8 mouse cellular contexts compared by ENCODE assay signal in genomic region chr14:14345113-14345871, GRCm38 (mm10). TPM values are rescaled to one million over a fixed set of nuclear protein-coding genes. Genes with fewer than 3 reads are reported as not detected.
DNase-seq lines count a peak whose midpoint lies in the region; ATAC-seq and TF ChIP-seq lines count a peak whose summit lies in the region.

No protein-coding gene starts in this region.

- H3K9ac ChIP-seq in heart, embryonic 11.5 days (ENCODE audit: low read depth, low read length), result peak overlapping the region; percentile 74
- H3K9ac ChIP-seq in kidney, embryonic 16.5 days (replicated peaks; ENCODE audit: low read length), result peak overlapping the region; percentile 76
- peak overlapping the region; percentile 62 for H3K9ac ChIP-seq in liver, embryonic 11.5 days (ENCODE audit: low read depth, low read length)

- ATAC-seq in erythroid progenitor cell, adult 5-6 weeks (replicated peaks; ENCODE audit: low FRiP score, poor library complexity, severe bottlenecking), result peak; percentile 65
- peak; percentile 79 for ATAC-seq in heart, embryonic 11.5 days (replicated peaks; ENCODE audit: insufficient number of reproducible peaks, low FRiP score, low TSS enrichment)
- peak; percentile 85 for ATAC-seq in kidney, embryonic 16.5 days (ENCODE audit: low FRiP score, low TSS enrichment)
- ATAC-seq in liver, embryonic 11.5 days (replicated peaks; ENCODE audit: low FRiP score), result peak; percentile 80

- peak overlapping the region; percentile 74 for H3K27ac ChIP-seq in heart, embryonic 11.5 days (ENCODE audit: low read depth, low read length)
- peak overlapping the region; percentile 74; the same call in 1 of the 2 replicates for H3K27ac ChIP-seq in kidney, embryonic 16.5 days (ENCODE audit: low read length)
- H3K27ac ChIP-seq in liver, embryonic 11.5 days (ENCODE audit: low read depth, low read length), result peak overlapping the region; percentile 74

- H3K4me2 ChIP-seq in heart, embryonic 11.5 days, result peak overlapping the region; percentile 82
- peak overlapping the region; percentile 86 for H3K4me2 ChIP-seq in kidney, embryonic 16.5 days (replicated peaks; ENCODE audit: low read depth, low read length)
- peak overlapping the region; percentile 88 for H3K4me2 ChIP-seq in liver, embryonic 11.5 days
- peak overlapping the region; percentile 95 for H3K4me2 ChIP-seq in myocyte (ENCODE audit: low read depth)

- H3ac ChIP-seq in myocyte (ENCODE audit: control insufficient read depth, insufficient read length), result peak overlapping the region; percentile 53

- H3K27me3 ChIP-seq in heart, embryonic 11.5 days (ENCODE audit: control insufficient read depth, insufficient read depth, low read length), result no peaks in the 10 kb centered on the region
- no peaks in the 10 kb centered on the region for H3K27me3 ChIP-seq in kidney, embryonic 16.5 days (ENCODE audit: insufficient read depth, low read length)
- H3K27me3 ChIP-seq in liver, embryonic 11.5 days (replicated peaks; ENCODE audit: control insufficient read depth, insufficient read depth, low read length), result no peaks in the 10 kb centered on the region
- no peaks in the 10 kb centered on the region for H3K27me3 ChIP-seq in myocyte (ENCODE audit: control insufficient read depth, insufficient read depth, insufficient read length)

- H3K36me3 ChIP-seq in heart, embryonic 11.5 days (ENCODE audit: control insufficient read depth, insufficient read depth, low read length), result peaks cover 4% of the 10 kb centered on the region
- peaks cover 18% of the 10 kb centered on the region; the same call in 1 of the 2 replicates for H3K36me3 ChIP-seq in kidney, embryonic 16.5 days (ENCODE audit: insufficient read depth, low read length)
- peaks cover 4% of the 10 kb centered on the region for H3K36me3 ChIP-seq in liver, embryonic 11.5 days (ENCODE audit: control insufficient read depth, insufficient read depth, low read length)
- H3K36me3 ChIP-seq in myocyte (ENCODE audit: control insufficient read depth, insufficient read depth), result no peaks in the 10 kb centered on the region

- no peaks in the 10 kb centered on the region for H3K79me2 ChIP-seq in myocyte (ENCODE audit: control insufficient read depth, insufficient read depth)

- H3K9me3 ChIP-seq in heart, embryonic 11.5 days (replicated peaks; ENCODE audit: control insufficient read depth, low read length), result peaks cover 37% of the 10 kb centered on the region
- peaks cover 44% of the 10 kb centered on the region for H3K9me3 ChIP-seq in kidney, embryonic 16.5 days (ENCODE audit: low read length)
- peaks cover 30% of the 10 kb centered on the region; the same call in 1 of the 2 replicates for H3K9me3 ChIP-seq in liver, embryonic 11.5 days (ENCODE audit: control insufficient read depth, low read length)

- TF ChIP-seq POLR2A in myocyte (IDR thresholded peaks at IDR 0.05; ENCODE audit: insufficient read length, low read depth), result no peak

- H3K4me3 ChIP-seq in heart, embryonic 11.5 days (ENCODE audit: low read depth, low read length), result peak overlapping the region; percentile 68
- H3K4me3 ChIP-seq in kidney, embryonic 16.5 days (ENCODE audit: low read length), result peak overlapping the region; percentile 69
- peak overlapping the region; percentile 73 for H3K4me3 ChIP-seq in liver, embryonic 11.5 days (ENCODE audit: low read depth, low read length)
- H3K4me3 ChIP-seq in myocyte, result peak overlapping the region; percentile 75

- H3K4me1 ChIP-seq in heart, embryonic 11.5 days (ENCODE audit: control insufficient read depth, insufficient read depth, low read length), result no peaks in the 10 kb centered on the region
- peaks cover 2% of the 10 kb centered on the region; the same call in 1 of the 2 replicates for H3K4me1 ChIP-seq in kidney, embryonic 16.5 days (ENCODE audit: insufficient read depth, low read length)
- no peaks in the 10 kb centered on the region for H3K4me1 ChIP-seq in liver, embryonic 11.5 days (replicated peaks; ENCODE audit: control insufficient read depth, insufficient read depth, low read length)

- DNase-seq in CD4-positive helper T cell, adult 2 months (ENCODE audit: low read depth, low spot score), result peak; percentile 98
- DNase-seq in brain, embryonic 18.5 days (ENCODE audit: low read depth, low spot score), result peak; percentile 63
- DNase-seq in liver, embryonic 11.5 days (ENCODE audit: low spot score), result peak; percentile 85
- peak; percentile 90 to 94 for DNase-seq in spleen, postnatal 4 days (ENCODE audit: low spot score in 2 of 2)

- 5% methylated on average over 40 of the region's 40 CpGs for WGBS in heart, embryonic 11.5 days (ENCODE audit: insufficient replicate concordance)
- 5% methylated on average over 40 of the region's 40 CpGs for WGBS in kidney, embryonic 16.5 days
- 8% methylated on average over 40 of the region's 40 CpGs for WGBS in liver, embryonic 11.5 days

TF ChIP-seq in myocyte, 11 proteins besides CTCF, POLR2A, EP300 and RAD21:
- TF ChIP-seq MYOD1 (IDR thresholded peaks at IDR 0.05; ENCODE audit: control insufficient read depth in 1 of 3, insufficient read length in 2 of 3, low read depth in 2 of 3) (peak in 1 of 3 experiments; percentile 44), SRF (IDR thresholded peaks at IDR 0.05; ENCODE audit: control insufficient read depth, insufficient read length, low read depth) (no peak), E2F4 (IDR thresholded peaks at IDR 0.05; ENCODE audit: insufficient read depth) (no peak), TCF12 (IDR thresholded peaks at IDR 0.05; ENCODE audit: insufficient read depth, poor library complexity, severe bottlenecking) (no peak), USF1 (IDR thresholded peaks at IDR 0.05; ENCODE audit: low read depth) (peak; percentile 87), MYOG (IDR thresholded peaks at IDR 0.05; ENCODE audit: control insufficient read depth in 1 of 3, insufficient read depth in 1 of 3, insufficient read length in 2 of 3, low read depth in 2 of 3) (peak in 1 of 3 experiments; percentile 17)

RNA-seq across cellular contexts. Expression of gene Il3ra, which starts 0.8 kb away (rescaled TPM):
- total RNA-seq in erythroid progenitor cell, adult 5-6 weeks (2015; ENCODE audit: low replicate concordance), result 2.5 and 4.3 TPM in 2 replicates
- 4.8 and 5.8 TPM in 2 replicates for total RNA-seq in erythroid progenitor cell, adult 5-6 weeks (2017; ENCODE audit: low replicate concordance)
- polyA plus RNA-seq in heart, embryonic 11.5 days (2014; fragmentation: Nextera tagmentation; extraction: Ambion mirVana), result 4.3 and 5.7 TPM in 2 replicates
- 6.9 and 7.0 TPM in 2 replicates for polyA plus RNA-seq in kidney, embryonic 16.5 days (2015; fragmentation: Nextera tagmentation; extraction: Ambion mirVana)
- polyA plus RNA-seq in liver, embryonic 11.5 days (2014; fragmentation: Nextera tagmentation; extraction: Ambion mirVana), result 2.8 and 3.3 TPM in 2 replicates
- 23.0 TPM for polyA plus RNA-seq in myocyte (2012; fragmentation: generic; extraction: Trizol)

RNA-seq across cellular contexts. Expression of gene Olfr31, which starts 22.7 kb away (rescaled TPM):
- total RNA-seq in erythroid progenitor cell, adult 5-6 weeks (2015; ENCODE audit: low replicate concordance), result not detected in 2 replicates
- not detected in 2 replicates for total RNA-seq in erythroid progenitor cell, adult 5-6 weeks (2017; ENCODE audit: low replicate concordance)
- polyA plus RNA-seq in heart, embryonic 11.5 days (2014; fragmentation: Nextera tagmentation; extraction: Ambion mirVana), result not detected in 2 replicates
- not detected in 2 replicates for polyA plus RNA-seq in kidney, embryonic 16.5 days (2015; fragmentation: Nextera tagmentation; extraction: Ambion mirVana)
- not detected in 2 replicates for polyA plus RNA-seq in liver, embryonic 11.5 days (2014; fragmentation: Nextera tagmentation; extraction: Ambion mirVana)
- polyA plus RNA-seq in myocyte (2012; fragmentation: generic; extraction: Trizol), result 0.01 TPM

RNA-seq across cellular contexts. Expression of gene Olfr721-ps1, which starts 55.8 kb away (rescaled TPM):
- total RNA-seq in erythroid progenitor cell, adult 5-6 weeks (2015; ENCODE audit: low replicate concordance), result not detected in 2 replicates
- total RNA-seq in erythroid progenitor cell, adult 5-6 weeks (2017; ENCODE audit: low replicate concordance), result not detected in 2 replicates
- not detected in 2 replicates for polyA plus RNA-seq in heart, embryonic 11.5 days (2014; fragmentation: Nextera tagmentation; extraction: Ambion mirVana)
- not detected in 2 replicates for polyA plus RNA-seq in kidney, embryonic 16.5 days (2015; fragmentation: Nextera tagmentation; extraction: Ambion mirVana)
- not detected in 2 replicates for polyA plus RNA-seq in liver, embryonic 11.5 days (2014; fragmentation: Nextera tagmentation; extraction: Ambion mirVana)
- not detected for polyA plus RNA-seq in myocyte (2012; fragmentation: generic; extraction: Trizol)

Comparison
In these comparisons a context has a peak if more than half of its experiments do, and no peak if none do; other contexts are left out.
1. Peak in every context shown above with its lines: DNase-seq, ATAC-seq, H3K4me3 ChIP-seq and H3K27ac ChIP-seq.